Mouse (Mus musculus) hindbrain, embryonic 13.5 days (tissue): ENCODE results near the gene Dhx38. TPM values are rescaled to one million over a fixed set of nuclear protein-coding genes. Genes with fewer than 3 reads are reported as not detected.
A peak's percentile ranks its signal among the peaks of the same experiment; 100 is the strongest.

Source experiments
- ATAC-seq: fragments of 200-750 bp; cut with Nextera tagmentation; 2 replicates; pipeline ENCODE4 v1.8.0; 2017; ENCODE audit warnings: moderate TSS enrichment; ENCODE audit not compliant: low FRiP score
- H3K27ac ChIP-seq: fragments of 300-500 bp; sonication (generic); 2 replicates; pipeline ENCODE4 v1.5.1; 2015; ENCODE audit warnings: inconsistent platforms, mild to moderate bottlenecking, moderate library complexity
- H3K27me3 ChIP-seq: fragments of 300-500 bp; sonication (generic); 2 replicates; pipeline ENCODE4 v1.6.1; 2015; ENCODE audit warnings: mild to moderate bottlenecking, inconsistent platforms
- H3K36me3 ChIP-seq: fragments of 300-500 bp; sonication (generic); 2 replicates; pipeline ENCODE4 v1.6.1; 2015; ENCODE audit warnings: mild to moderate bottlenecking, inconsistent platforms
- H3K4me1 ChIP-seq: fragments of 300-500 bp; sonication (generic); replicated peaks from 2 replicates; pipeline ENCODE4 v1.6.1; 2015; ENCODE audit warnings: inconsistent platforms
- H3K4me2 ChIP-seq: fragments of 300-500 bp; sonication (generic); 2 replicates; pipeline ENCODE4 v1.6.1; 2015; ENCODE audit warnings: inconsistent platforms, mild to moderate bottlenecking, moderate library complexity
- H3K4me3 ChIP-seq: fragments of 300-500 bp; sonication (generic); 2 replicates; pipeline ENCODE4 v1.5.1; 2015; ENCODE audit warnings: mild to moderate bottlenecking, inconsistent platforms
- H3K9ac ChIP-seq: fragments of 300-500 bp; sonication (generic); 2 replicates; pipeline ENCODE4 v1.6.1; 2015; ENCODE audit warnings: mild to moderate bottlenecking, inconsistent platforms
- H3K9me3 ChIP-seq: fragments of 300-500 bp; sonication (generic); 2 replicates; pipeline ENCODE4 v1.6.1; 2016; ENCODE audit warnings: inconsistent platforms
- WGBS: fragments of 180-500 bp; shearing (Covaris S2); methylation state at CpG from one replicate; pipeline ENCODE4 v1.1.7; 2015; 5-methylcytosine and 5-hydroxymethylcytosine counted together
- polyA plus RNA-seq: library from polyadenylated mRNA; unstranded; fragments of >200 nt; fragmentation: Nextera tagmentation; extraction: Ambion mirVana; gene quantifications from 2 replicates; pipeline ENCODE4 v1.2.1, GENCODE M21; 2015

Gene Dhx38
- polyA plus RNA-seq, 1 experiment from 2014 or later: 18.4 TPM

GRCm38 (mm10) chr8:109536703-109537102, 29.0 kb downstream of the Dhx38 start:
- peak; percentile 79 for ATAC-seq
- Histone ChIP-seq H3K4me3 (no peak overlapping the region), H3K27me3 (no peaks in the 10 kb centered on the region), H3K4me2 (no peak overlapping the region), H3K4me1 (no peaks in the 10 kb centered on the region; the same call in 1 of the 2 replicates), H3K9me3 (no peaks in the 10 kb centered on the region), H3K36me3 (no peaks in the 10 kb centered on the region), H3K9ac (no peak overlapping the region), H3K27ac (peak overlapping the region; percentile 75)
- 7% methylated on average over 5 of the region's 5 CpGs for WGBS

GRCm38 (mm10) chr8:109535140-109535990, 30.3 kb downstream of the Dhx38 start:
- Histone ChIP-seq H3K4me3 (no peak overlapping the region), H3K4me1 (no peaks in the 10 kb centered on the region; the same call in 1 of the 2 replicates), H3K9ac (no peak overlapping the region), H3K36me3 (no peaks in the 10 kb centered on the region), H3K4me2 (no peak overlapping the region), H3K9me3 (no peaks in the 10 kb centered on the region), H3K27me3 (no peaks in the 10 kb centered on the region), H3K27ac (peak overlapping the region; percentile 75; the same call in 1 of the 2 replicates)
- 86% methylated on average over 19 of the region's 19 CpGs for WGBS
- no peak for ATAC-seq

GRCm38 (mm10) chr8:109524008-109524407, 41.7 kb downstream of the Dhx38 start:
- WGBS: 86% methylated on average over 2 of the region's 2 CpGs
- no peak overlapping the region for H3K4me2 ChIP-seq

GRCm38 (mm10) chr8:109505560-109505959, 60.1 kb downstream of the Dhx38 start:
- H3K9me3 ChIP-seq: no peaks in the 10 kb centered on the region
- ATAC-seq: no peak
- no peaks in the 10 kb centered on the region for H3K36me3 ChIP-seq
- no peak overlapping the region for H3K4me2 ChIP-seq
- H3K4me1 ChIP-seq: no peaks in the 10 kb centered on the region
- no peak overlapping the region for H3K9ac ChIP-seq
- no peak overlapping the region for H3K4me3 ChIP-seq
- H3K27ac ChIP-seq: no peak overlapping the region
- H3K27me3 ChIP-seq: no peaks in the 10 kb centered on the region
- WGBS: 93% methylated on average over 5 of the region's 5 CpGs

More at GRCm38 (mm10) chr8:109524008-109524407, 41.7 kb downstream of the Dhx38 start:
- Histone ChIP-seq H3K27ac (no peak overlapping the region), H3K36me3 (no peaks in the 10 kb centered on the region), H3K9ac (no peak overlapping the region), H3K4me3 (no peak overlapping the region), H3K4me1 (no peaks in the 10 kb centered on the region), H3K27me3 (no peaks in the 10 kb centered on the region), H3K9me3 (no peaks in the 10 kb centered on the region)
- no peak for ATAC-seq

GRCm38 (mm10) chr8:109503566-109503965, 62.1 kb downstream of the Dhx38 start:
- no peaks in the 10 kb centered on the region for H3K27me3 ChIP-seq
- ATAC-seq: no peak

GRCm38 (mm10) chr8:109499009-109499717, 66.5 kb downstream of the Dhx38 start:
- H3K9me3 ChIP-seq: no peaks in the 10 kb centered on the region
- 83% methylated on average over 16 of the region's 16 CpGs for WGBS
- no peak overlapping the region for H3K4me3 ChIP-seq
- H3K27me3 ChIP-seq: no peaks in the 10 kb centered on the region
- no peak overlapping the region for H3K9ac ChIP-seq
- 0 out of 2 replicates have a peak overlapping the region, but pooled peaks have one; percentile 19 for H3K27ac ChIP-seq
- 0 out of 2 replicates have a peak, but pooled peaks cover 6% of the 10 kb centered on the region for H3K4me1 ChIP-seq
- no peak overlapping the region for H3K4me2 ChIP-seq
- no peak for ATAC-seq
- H3K36me3 ChIP-seq: no peaks in the 10 kb centered on the region

More at GRCm38 (mm10) chr8:109503566-109503965, 62.1 kb downstream of the Dhx38 start:
- Histone ChIP-seq H3K36me3 (no peaks in the 10 kb centered on the region), H3K9ac (no peak overlapping the region), H3K9me3 (no peaks in the 10 kb centered on the region), H3K4me2 (no peak overlapping the region), H3K27ac (no peak overlapping the region), H3K4me1 (no peaks in the 10 kb centered on the region), H3K4me3 (no peak overlapping the region)
- WGBS: 83% methylated on average over 1 of the region's 1 CpGs

Other genes with a start within 250 kb of the Dhx38 start
- gene Pmfbp1, start 71.8 kb downstream of the Dhx38 start, polyA plus RNA-seq: 2.4 and 3.4 TPM in 2 replicates
- gene Txnl4b, start within 50 bp of the Dhx38 start, polyA plus RNA-seq: 30.8 and 32.4 TPM in 2 replicates
- gene Hp, start 13.3 kb upstream of the Dhx38 start, polyA plus RNA-seq: 0.29 and 0.70 TPM in 2 replicates
- 31.5 and 33.4 TPM in 2 replicates for gene Dhodh, start 42.8 kb upstream of the Dhx38 start, polyA plus RNA-seq
- 0.12 TPM in 2 replicates for gene Pkd1l3, start 48.7 kb upstream of the Dhx38 start, polyA plus RNA-seq
- 180 and 182 TPM in 2 replicates for gene Ist1, start 127.4 kb upstream of the Dhx38 start, polyA plus RNA-seq
- gene Zfp821, start 139.7 kb upstream of the Dhx38 start, polyA plus RNA-seq: 77.0 and 78.9 TPM in 2 replicates
- 3.8 and 4.4 TPM in 2 replicates for gene Atxn1l, start 171.9 kb upstream of the Dhx38 start, polyA plus RNA-seq
- gene Ap1g1, start 212.7 kb upstream of the Dhx38 start, polyA plus RNA-seq: 49.7 and 51.4 TPM in 2 replicates